Mouse (Mus musculus) bone marrow macrophage, adult 2 months (primary cell): Measurements from ENCODE around the gene Pvalb. TPM values are rescaled to one million over a fixed set of nuclear protein-coding genes. Genes with fewer than 3 reads are reported as not detected.

ENCODE experiments used
- H3K27ac ChIP-seq: 2 replicates; pipeline ENCODE4 v1.5.1; 2012; ENCODE audit warnings: low read depth, low read length; ENCODE audit not compliant: insufficient read depth
- H3K4me1 ChIP-seq: 2 replicates; pipeline ENCODE4 v1.6.1; 2012; ENCODE audit warnings: low read length; ENCODE audit not compliant: control insufficient read depth, insufficient read depth
- H3K4me3 ChIP-seq: 2 replicates; pipeline ENCODE4 v1.5.1; 2012; ENCODE audit warnings: mild to moderate bottlenecking, low read length, moderate library complexity; ENCODE audit not compliant: insufficient read depth
- CTCF ChIP-seq: IDR thresholded peaks from 2 replicates; pipeline ENCODE4 v1.5.1; 2012; ENCODE audit warnings: low read depth, mild to moderate bottlenecking, low read length, moderate library complexity
- POLR2A ChIP-seq: IDR thresholded peaks from 2 replicates; pipeline ENCODE4 v1.6.1; 2012; ENCODE audit warnings: mild to moderate bottlenecking, low read depth, low read length, borderline replicate concordance
- polyA plus RNA-seq: library from polyadenylated mRNA; stranded (reverse); fragments of >200 nt; gene quantifications from 2 replicates; pipeline ENCODE4 v1.2.4, GENCODE M21; 2012; ENCODE audit not compliant: missing spikeins, insufficient read depth, insufficient read length

Pvalb gene
- polyA plus RNA-seq, 1 experiment = not detected

DNA sequence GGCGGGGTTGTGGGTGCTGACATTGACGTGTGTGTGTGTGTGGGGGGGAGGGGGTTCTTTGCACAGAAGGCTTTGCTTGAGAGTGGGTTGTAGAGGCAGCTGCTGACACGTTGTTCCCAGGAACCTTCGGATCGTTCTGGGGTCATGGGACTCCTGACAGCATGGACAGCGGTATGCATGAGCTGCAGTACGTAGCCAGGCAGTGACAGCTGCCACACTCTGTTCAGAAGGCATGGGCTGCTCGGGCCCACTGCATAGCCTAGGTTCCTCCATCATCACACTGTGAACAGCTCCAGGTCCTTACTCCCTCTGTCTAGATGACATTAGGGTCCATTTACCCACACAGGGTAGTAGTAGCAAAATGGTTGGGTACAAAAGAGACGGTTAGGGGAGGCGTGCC is 28.9 kb downstream of the Pvalb start:
- H3K27ac ChIP-seq = no peak overlapping the region
- H3K4me3 ChIP-seq = no peak overlapping the region
- TF ChIP-seq POLR2A (no peak), CTCF (no peak)
- H3K4me1 ChIP-seq = peaks cover 11% of the 10 kb centered on the region

DNA sequence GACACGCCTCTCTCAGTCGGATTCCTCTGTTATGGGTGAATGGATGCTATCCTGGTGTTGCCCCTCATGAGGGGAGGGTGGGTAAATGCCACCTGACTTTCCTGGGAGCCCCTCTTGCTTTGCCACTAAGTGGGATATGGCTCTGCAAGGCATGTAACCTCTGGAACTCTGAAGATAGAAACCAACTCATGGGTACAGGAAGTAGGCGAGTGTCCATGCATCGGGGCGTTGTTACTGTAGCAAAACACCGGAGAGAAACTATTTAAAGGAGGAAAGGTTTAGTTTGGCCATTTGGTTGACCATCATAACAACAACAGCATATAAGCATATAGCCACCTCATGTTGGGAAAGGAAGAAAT is 31.3 kb downstream of the Pvalb start:
- H3K27ac ChIP-seq = peak overlapping the region; percentile 47; the same call in 1 of the 2 replicates
- peak overlapping the region; percentile 64 for H3K4me3 ChIP-seq
- H3K4me1 ChIP-seq = peaks cover 11% of the 10 kb centered on the region
- TF ChIP-seq POLR2A (no peak), CTCF (no peak)

DNA sequence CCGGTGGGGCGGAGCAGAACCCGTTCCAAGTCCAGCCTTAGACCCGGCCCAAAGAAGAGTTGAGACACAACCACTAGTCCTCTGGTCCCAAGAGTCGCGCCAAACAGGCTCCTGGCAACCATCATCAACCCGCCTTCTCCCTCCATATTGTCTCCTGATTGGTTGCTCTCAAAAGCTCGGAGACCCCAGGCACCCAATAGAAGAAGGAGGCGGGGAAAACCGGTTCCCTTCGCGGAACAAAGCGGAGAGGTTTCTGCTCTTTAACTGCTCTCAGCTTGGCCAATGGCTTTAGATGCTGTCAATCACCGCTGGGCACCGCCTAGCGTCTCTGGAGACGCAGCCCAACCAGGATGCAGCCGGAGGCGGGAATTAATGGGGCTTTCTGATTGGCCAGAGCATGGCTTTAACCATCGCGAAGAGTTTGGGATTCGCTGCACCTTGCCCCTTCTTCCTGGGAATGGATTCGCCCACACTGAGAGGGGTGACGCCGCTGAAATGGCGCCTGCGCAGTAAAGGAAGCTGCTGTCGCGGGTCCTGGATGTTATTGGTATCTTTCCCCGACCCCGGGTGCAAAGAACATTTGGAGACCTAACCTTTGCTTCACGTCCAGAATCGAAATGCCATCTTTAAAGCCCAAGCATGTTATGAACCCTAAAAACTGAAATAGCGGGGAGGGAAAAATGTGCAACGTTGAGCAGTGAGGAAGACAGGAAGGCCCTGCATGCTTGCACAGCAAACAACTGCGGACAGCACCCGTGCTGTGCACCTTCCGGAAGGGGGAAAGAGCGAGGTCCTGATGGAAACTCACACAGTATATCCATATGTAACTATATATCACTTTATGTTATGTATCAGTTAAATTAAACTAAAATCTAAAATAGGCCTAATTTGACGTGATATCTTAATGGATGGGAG is 32.0 kb downstream of the Pvalb start, which contains the start of gene Ift27:
Ift27 (minus strand) TSS at position 136 of the 915 bp plus-strand sequence.
- Histone ChIP-seq H3K27ac (peak within 1 kb of the TSS; percentile 47), H3K4me1 (peaks cover 11% of the 10 kb centered on the region), H3K4me3 (peak within 1 kb of the TSS; percentile 85)
- no peak for TF ChIP-seq CTCF
- 0 out of 2 replicates have a peak, but pooled peaks have one; percentile 67 for TF ChIP-seq POLR2A

DNA sequence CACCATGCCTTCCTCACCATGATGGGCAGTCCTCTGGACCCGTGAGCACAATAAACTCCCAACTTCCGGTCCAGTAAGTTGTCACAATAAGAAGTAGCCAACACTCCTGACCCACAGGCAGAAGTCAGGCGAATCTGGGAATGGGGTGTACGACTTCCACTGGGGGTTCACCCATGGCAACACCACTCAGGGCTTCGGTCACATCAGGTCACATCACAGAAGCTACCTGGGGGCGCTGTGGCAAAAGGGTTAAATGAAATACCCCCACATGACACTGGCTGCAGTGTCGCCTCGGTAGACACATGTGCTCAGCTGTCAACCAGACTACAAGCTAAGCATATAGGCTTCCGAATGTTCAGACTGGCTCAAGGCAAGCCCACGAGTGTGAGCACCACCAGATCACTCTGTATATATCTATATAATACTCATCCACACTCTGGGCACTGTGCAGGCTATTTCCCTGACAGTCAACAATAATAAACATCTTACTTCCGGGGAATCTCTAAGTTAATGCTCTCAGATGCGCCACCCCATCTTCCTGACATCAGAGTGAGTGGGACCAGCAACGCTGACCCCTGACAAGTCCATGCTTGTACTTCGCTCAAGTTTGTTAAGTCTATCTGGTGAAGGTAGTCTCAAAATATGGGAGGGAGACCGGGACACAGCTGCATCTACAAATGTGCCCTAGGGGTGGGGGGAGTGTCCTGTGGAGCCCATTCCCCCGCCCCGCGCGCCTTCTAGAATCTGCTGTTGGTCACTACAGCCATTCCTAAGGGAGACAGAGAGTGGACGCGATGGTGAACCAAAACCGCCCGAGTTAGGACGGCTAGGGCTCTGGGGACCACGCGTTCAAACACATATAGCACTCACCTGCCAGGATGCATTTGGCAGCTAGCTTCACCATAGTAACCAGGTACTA is 33.0 kb downstream of the Pvalb start:
- no peak overlapping the region for H3K27ac ChIP-seq
- peaks cover 11% of the 10 kb centered on the region for H3K4me1 ChIP-seq
- peak overlapping the region; percentile 85 for H3K4me3 ChIP-seq
- TF ChIP-seq POLR2A = no peak

DNA sequence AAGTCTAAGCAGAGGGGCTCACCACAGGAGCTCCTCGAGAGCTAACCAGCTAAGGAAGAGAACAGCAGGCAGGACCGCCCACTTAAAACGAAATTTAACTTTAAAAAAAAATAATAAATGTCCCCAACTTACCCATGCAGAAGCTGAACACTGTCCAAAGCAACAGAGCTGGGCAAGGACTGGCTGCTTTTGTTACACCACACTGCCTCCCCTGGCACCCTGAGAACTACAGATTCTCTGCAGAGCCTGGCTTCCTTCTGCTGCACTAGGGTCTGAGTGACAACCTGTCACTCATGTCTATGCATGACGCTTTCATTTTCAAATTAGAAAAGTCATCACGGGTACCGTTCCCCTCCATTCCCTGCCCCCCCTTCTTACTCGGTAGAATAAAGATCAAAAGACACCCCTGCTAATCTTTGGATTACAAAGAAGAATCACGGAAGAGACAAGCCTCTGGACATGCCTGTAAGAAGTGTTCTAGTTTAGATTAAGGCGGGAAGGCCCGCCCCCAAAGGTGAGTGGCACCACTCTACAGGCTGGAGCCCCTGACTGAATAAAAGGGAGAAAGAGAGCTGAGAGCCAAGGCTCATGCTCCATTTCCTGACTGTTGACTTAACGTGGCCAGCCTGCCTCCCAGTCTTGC is 33.8 kb downstream of the Pvalb start:
- H3K4me3 ChIP-seq = no peak overlapping the region
- H3K27ac ChIP-seq = no peak overlapping the region
- TF ChIP-seq CTCF (no peak), POLR2A (no peak)
- peaks cover 11% of the 10 kb centered on the region for H3K4me1 ChIP-seq

DNA sequence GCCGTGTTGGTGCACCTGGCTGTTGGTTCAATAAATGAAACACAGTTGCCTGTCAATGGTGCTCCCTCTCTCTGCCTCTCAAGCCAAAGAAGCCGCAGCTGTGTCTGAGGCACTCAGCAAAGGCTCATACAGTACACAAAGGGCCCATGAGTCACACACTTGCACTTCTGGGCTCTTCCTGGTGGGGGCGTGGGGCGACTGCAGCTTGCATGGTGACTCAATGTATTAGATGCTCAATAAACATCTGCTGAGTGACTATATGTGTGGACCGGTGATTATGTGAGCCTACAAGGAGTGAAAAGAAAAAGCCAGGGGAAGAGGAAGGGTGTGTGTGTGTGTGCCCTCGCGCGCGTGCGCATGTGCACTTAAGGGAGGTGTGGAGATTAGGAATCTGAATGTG is 34.5 kb downstream of the Pvalb start:
- TF ChIP-seq CTCF (no peak), POLR2A (no peak)
- no peak overlapping the region for H3K4me3 ChIP-seq
- H3K4me1 ChIP-seq = peaks cover 11% of the 10 kb centered on the region
- no peak overlapping the region for H3K27ac ChIP-seq

DNA sequence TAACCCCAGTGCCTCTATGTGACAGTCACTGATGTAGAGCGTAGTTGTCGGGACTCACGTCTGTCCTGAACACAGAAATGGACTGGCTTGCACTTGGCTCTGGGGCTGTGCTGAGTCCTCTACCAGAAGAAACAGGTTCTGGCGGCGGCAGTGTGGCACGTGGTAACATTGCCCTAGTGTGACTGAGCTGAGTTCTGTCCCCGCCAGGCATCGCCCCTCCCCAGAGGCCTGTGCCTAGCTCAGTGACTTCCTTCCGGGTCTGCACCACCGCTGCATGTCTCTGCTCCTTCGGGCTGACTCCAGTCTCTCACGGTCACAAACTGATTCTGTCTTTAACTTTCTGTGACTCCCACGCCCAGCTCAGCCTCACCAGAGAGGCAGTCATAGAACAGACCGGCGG is 35.5 kb downstream of the Pvalb start:
- TF ChIP-seq CTCF = no peak
- no peak for TF ChIP-seq POLR2A
- peaks cover 11% of the 10 kb centered on the region for H3K4me1 ChIP-seq
- no peak overlapping the region for H3K27ac ChIP-seq
- H3K4me3 ChIP-seq = no peak overlapping the region

DNA sequence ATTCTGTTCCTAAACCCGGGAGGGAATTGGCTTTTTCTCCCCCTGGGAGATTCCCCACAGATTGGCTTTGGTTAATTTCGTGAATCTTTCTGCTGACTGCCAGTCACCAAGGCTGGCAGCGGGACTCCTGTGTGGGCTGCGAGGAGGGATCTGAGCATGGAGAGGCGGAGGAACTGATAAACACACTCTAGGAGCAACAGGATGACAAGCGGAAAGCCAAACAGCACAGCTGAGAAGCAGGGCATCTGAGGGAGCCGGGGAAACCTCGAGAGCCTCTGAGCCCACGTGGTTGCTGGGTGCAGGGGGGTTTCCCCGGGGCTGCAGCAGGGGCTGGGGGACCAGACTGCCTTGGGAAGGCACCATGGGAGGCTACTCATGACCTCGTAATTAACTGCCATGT is 36.6 kb downstream of the Pvalb start:
- no peak overlapping the region for H3K4me3 ChIP-seq
- TF ChIP-seq POLR2A = no peak
- TF ChIP-seq CTCF = no peak
- H3K27ac ChIP-seq = no peak overlapping the region
- peaks cover 3% of the 10 kb centered on the region; the same call in 1 of the 2 replicates for H3K4me1 ChIP-seq

DNA sequence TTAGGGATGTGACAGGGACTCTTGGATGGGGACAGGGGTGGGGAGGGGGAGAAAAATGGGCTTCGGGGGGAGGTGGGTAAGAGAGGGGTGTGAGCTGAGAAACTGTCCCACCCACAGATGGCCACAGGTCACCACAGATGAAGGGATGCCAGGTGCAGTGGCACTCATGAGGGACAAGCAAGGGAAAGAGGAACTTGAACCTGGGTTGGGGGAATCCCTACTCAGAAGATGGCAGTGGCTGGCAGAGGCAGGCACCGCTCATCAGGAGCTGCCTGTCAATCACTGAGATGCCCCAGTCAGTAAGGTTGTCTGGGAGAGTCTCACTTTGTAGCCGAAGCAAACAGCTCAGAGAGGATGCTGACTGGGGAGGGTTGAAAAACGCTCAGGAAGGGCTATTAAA is 40.9 kb downstream of the Pvalb start:
- TF ChIP-seq CTCF (no peak), POLR2A (no peak)
- Histone ChIP-seq H3K4me1 (no peaks in the 10 kb centered on the region), H3K27ac (no peak overlapping the region), H3K4me3 (no peak overlapping the region)

DNA sequence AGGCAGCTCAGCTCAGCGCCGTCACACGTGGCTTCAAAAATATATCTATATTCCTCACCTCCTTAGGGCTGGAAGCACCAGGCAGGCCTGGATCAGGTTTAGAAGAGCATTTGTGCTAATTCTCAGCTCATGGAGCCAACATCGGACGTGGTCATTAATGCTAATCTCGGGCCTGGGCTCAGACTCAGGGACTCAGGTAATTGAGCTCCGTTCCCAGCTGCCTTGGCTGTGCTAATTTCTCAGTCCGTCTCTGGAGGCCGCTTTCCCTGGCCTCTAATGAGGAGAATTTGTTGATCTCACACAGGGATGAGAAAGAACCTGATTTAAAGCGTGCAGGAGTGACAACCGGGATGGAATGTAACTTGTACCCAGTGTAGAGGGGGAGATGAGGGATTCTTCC is 41.7 kb downstream of the Pvalb start:
- H3K4me1 ChIP-seq = no peaks in the 10 kb centered on the region
- TF ChIP-seq POLR2A = no peak
- no peak for TF ChIP-seq CTCF
- H3K4me3 ChIP-seq = no peak overlapping the region
- H3K27ac ChIP-seq = no peak overlapping the region
